Mouse (Mus musculus): ENCODE data around the gene F2.

GRCm38 (mm10) chr2:91655827-91656226 is 19.6 kb upstream of the F2 start:
- TF ChIP-seq CTCF (IDR thresholded peaks at IDR 0.05; ENCODE audit: borderline replicate concordance, control insufficient read depth, extremely low read depth, insufficient read depth, low read length, poor library complexity), result no peak
- TF ChIP-seq POLR2A (IDR thresholded peaks at IDR 0.05; ENCODE audit: control insufficient read depth, extremely low read depth, insufficient read depth, low read length, poor library complexity), result no peak
